In the genomic region with DNA sequence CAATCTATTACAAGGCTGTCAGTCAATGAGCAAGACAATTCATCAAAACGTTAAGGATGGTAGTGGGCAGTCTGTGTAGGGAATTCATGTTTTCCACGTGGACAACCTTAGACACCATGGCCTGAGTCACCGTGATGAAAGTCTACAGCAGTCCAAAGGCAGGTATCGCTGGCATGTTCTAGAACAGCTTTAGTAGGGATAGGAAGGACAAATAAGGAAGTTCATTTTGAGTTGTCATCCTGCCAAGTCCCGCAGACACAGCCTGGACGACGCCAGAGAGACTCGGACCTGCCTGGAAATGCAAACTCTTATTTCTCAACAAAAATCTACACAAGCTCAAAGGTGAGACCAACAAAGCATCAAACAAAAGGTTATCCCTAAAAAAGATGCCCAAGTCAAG, we compare ENCODE assay signal across 22 mouse cellular contexts. TPM values are rescaled to one million over a fixed set of nuclear protein-coding genes. Genes with fewer than 3 reads are reported as not detected.
A peak's percentile ranks its signal among the peaks of the same experiment; 100 is the strongest.
DNase-seq lines count a peak whose midpoint lies in the region; ATAC-seq and TF ChIP-seq lines count a peak whose summit lies in the region.
"Had no signal": no experiment of that assay in that cellular context is flagged by ENCODE, and none has a peak within 500 bp of the region (broad histone marks: within the 10 kb centered on the region; RNA-seq: fewer than 3 reads in every experiment).

No protein-coding gene starts in this region.

- H3K27ac ChIP-seq in lung, embryonic 14.5 days (ENCODE audit: low read depth) = no peak overlapping the region
- H3K27ac ChIP-seq: hindbrain, embryonic 12.5 days; limb, embryonic 10.5 days; neural tube, embryonic 15.5 days had no signal

- peaks cover 22% of the 10 kb centered on the region for H3K4me1 ChIP-seq in lung, embryonic 14.5 days (ENCODE audit: insufficient read depth)
- peaks cover 24% of the 10 kb centered on the region for H3K4me1 ChIP-seq in lung, adult 2 months (ENCODE audit: control insufficient read depth, insufficient read depth, low read length)

- DNase-seq in lung, embryonic 14.5 days = peak; percentile 40
- DNase-seq in lung, adult 2 months = no peak
- DNase-seq in MEL-GATA-1-ER (ENCODE audit: extremely low read depth, low read depth) = peak; percentile 33
- DNase-seq in spleen, postnatal 36 days (ENCODE audit: low spot score in 2 of 2) = no peak
- DNase-seq in retina, embryonic 14.5 days (ENCODE audit: low spot score) = no peak
- DNase-seq: adrenal gland, postnatal 36 days; cerebellum, adult 9-10 months; gastrocnemius, postnatal 10 days; heart, postnatal 10 days; kidney, adult 8-10 months; kidney, postnatal 14 days; spleen, adult 18-20 months; thymus, postnatal 14 days had no signal

- no peak for ATAC-seq in lung, embryonic 14.5 days (ENCODE audit: insufficient read depth)
- ATAC-seq in hematopoietic stem cell, adult 5-6 weeks (replicated peaks in 1 of 2; ENCODE audit: insufficient read depth in 1 of 2, low FRiP score in 2 of 2, low TSS enrichment in 1 of 2, low read depth in 1 of 2, poor library complexity in 2 of 2, severe bottlenecking in 2 of 2) = peak; percentile 44 to 57; a peak in 1 of 4 replicates
- ATAC-seq in neutrophil, adult 5-6 weeks (ENCODE audit: extremely low read depth, insufficient number of reproducible peaks, low FRiP score, poor library complexity, severe bottlenecking) = peak; percentile 59; the same call in 1 of the 2 replicates
- ATAC-seq: forebrain, embryonic 14.5 days had no signal

- WGBS in lung, embryonic 14.5 days = 54% methylated on average over 8 of the region's 8 CpGs
- 24% methylated on average over 8 of the region's 8 CpGs for WGBS in lung, adult 2 months

- no peak for TF ChIP-seq CTCF in lung, embryonic 14.5 days (IDR thresholded peaks at IDR 0.05; ENCODE audit: low read depth)
- no peak for TF ChIP-seq CTCF in lung, adult 2 months (IDR thresholded peaks at IDR 0.05; ENCODE audit: insufficient read depth, low read length)

- H3K4me3 ChIP-seq in lung, embryonic 14.5 days (ENCODE audit: low read depth, low read length) = no peak overlapping the region
- H3K4me3 ChIP-seq in lung, adult 2 months (replicated peaks; ENCODE audit: extremely low read depth, low read depth, low read length) = no peak overlapping the region
- H3K4me3 ChIP-seq: embryonic facial prominence, embryonic 15.5 days; heart, embryonic 12.5 days; hindbrain, embryonic 12.5 days; limb, embryonic 10.5 days; neural tube, embryonic 15.5 days had no signal

- TF ChIP-seq POLR2A in lung, adult 2 months (IDR thresholded peaks at IDR 0.05; ENCODE audit: borderline replicate concordance, extremely low read depth, low read depth, low read length) = no peak

- no peak overlapping the region for H3K9ac ChIP-seq in lung, embryonic 14.5 days
- H3K9ac ChIP-seq: embryonic facial prominence, embryonic 15.5 days; heart, embryonic 12.5 days; hindbrain, embryonic 12.5 days; neural tube, embryonic 15.5 days had no signal

- H3K9me3 ChIP-seq in lung, embryonic 14.5 days (ENCODE audit: low read depth, low read length) = no peaks in the 10 kb centered on the region
- H3K9me3 ChIP-seq: embryonic facial prominence, embryonic 15.5 days; heart, embryonic 12.5 days; hindbrain, embryonic 12.5 days; limb, embryonic 10.5 days; neural tube, embryonic 15.5 days had no signal

- H3K4me2 ChIP-seq in lung, embryonic 14.5 days = no peak overlapping the region
- H3K4me2 ChIP-seq: embryonic facial prominence, embryonic 15.5 days; heart, embryonic 12.5 days; hindbrain, embryonic 12.5 days; liver, embryonic 11.5 days; neural tube, embryonic 15.5 days had no signal

- no peaks in the 10 kb centered on the region for H3K27me3 ChIP-seq in lung, embryonic 14.5 days (ENCODE audit: insufficient read depth, low read length)
- H3K27me3 ChIP-seq: embryonic facial prominence, embryonic 15.5 days; heart, embryonic 12.5 days; hindbrain, embryonic 12.5 days; neural tube, embryonic 15.5 days had no signal

- H3K36me3 ChIP-seq in lung, embryonic 14.5 days (ENCODE audit: insufficient read depth) = no peaks in the 10 kb centered on the region
- H3K36me3 ChIP-seq: embryonic facial prominence, embryonic 15.5 days; heart, embryonic 12.5 days; hindbrain, embryonic 12.5 days; limb, embryonic 10.5 days; neural tube, embryonic 15.5 days had no signal

RNA-seq across cellular contexts. Expression of gene Nfkbia, which starts 32.7 kb away (rescaled TPM):
- 81.0 and 93.6 TPM in 2 replicates for polyA plus RNA-seq in lung, embryonic 14.5 days (2014; fragmentation: Nextera tagmentation; extraction: Ambion mirVana)
- polyA plus RNA-seq in lung, adult 2 months (2012; rRNA removed) = 282 and 367 TPM in 2 replicates
- total RNA-seq in hematopoietic stem cell, adult 5-6 weeks (2017) = 101 and 133 TPM in 2 replicates
- 150 and 173 TPM in 2 replicates for total RNA-seq in neutrophil, adult 5-6 weeks (2017)

Comparison
In these comparisons a context has a peak if more than half of its experiments do, and no peak if none do; other contexts are left out.
1. DNase-seq: peak in lung, embryonic 14.5 days (single experiment) and MEL-GATA-1-ER (single experiment); none in lung, adult 2 months (single experiment), spleen, postnatal 36 days (0 of 2) and retina, embryonic 14.5 days (single experiment).